Mouse (Mus musculus) thymus, adult 2 months (tissue): ENCODE data around the gene Gab3.

Source experiments
- CTCF ChIP-seq: fragments of 200-500 bp; IDR thresholded peaks from 2 replicates; pipeline ENCODE4 v1.5.1; 2012; ENCODE audit warnings: mild to moderate bottlenecking, control low read depth, low read length, moderate library complexity, borderline replicate concordance; ENCODE audit not compliant: control insufficient read depth, poor library complexity, insufficient read depth; ENCODE audit errors: extremely low read depth
- POLR2A ChIP-seq: fragments of 200-500 bp; IDR thresholded peaks from 2 replicates; pipeline ENCODE4 v1.6.1; 2012; ENCODE audit warnings: mild to moderate bottlenecking, low read length, control low read depth, moderate library complexity; ENCODE audit not compliant: control insufficient read depth, poor library complexity, insufficient read depth; ENCODE audit errors: extremely low read depth

DNA sequence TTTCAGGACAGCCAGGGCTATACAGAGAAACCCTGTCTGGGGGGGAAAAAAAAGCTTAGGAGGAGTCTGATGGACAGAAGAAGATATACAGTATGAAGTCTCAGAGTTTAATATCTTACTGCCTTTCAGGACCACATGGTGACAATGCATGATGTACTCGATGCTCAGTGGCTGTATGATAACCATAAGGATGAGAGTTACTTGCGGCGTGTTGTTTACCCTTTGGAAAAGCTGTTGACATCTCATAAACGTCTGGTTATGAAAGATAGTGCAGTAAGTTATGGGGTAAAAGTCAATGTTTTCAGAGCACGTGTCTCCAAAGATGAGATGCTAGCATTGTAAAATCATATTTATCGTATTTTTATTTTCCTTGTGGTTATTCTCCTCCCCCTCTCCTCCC, 17.0 kb upstream of the Gab3 start:
- no peak for TF ChIP-seq CTCF
- TF ChIP-seq POLR2A = no peak
